Mouse (Mus musculus): Measurements from ENCODE around the gene Asprv1.

DNA sequence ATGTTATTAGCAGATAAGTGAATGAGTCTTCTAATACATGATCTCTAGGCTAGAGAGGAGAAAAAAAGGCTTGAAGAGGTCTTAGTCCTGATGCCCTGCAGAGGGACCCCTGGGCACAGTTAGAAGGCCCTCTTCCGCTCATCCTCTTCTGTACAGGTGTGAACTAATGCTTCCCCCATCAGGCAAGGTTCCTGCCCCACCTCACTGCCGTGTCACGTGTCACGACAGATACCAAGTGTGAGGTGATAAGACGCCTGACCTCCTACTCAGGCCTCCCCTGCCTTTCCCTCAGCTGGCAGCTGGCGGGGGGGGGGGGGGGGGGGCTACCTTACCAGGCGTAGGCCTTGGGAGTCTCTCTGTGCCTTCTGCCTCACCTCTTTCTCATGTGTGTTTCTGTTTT lies 39.5 kb upstream of the Asprv1 start:
- no peak for TF ChIP-seq CTCF (IDR thresholded peaks at IDR 0.05; ENCODE audit: low read depth, low read length)
- no peak for TF ChIP-seq POLR2A (IDR thresholded peaks at IDR 0.05; ENCODE audit: insufficient read depth, low read length)
- no peak for TF ChIP-seq EP300 (IDR thresholded peaks at IDR 0.05; ENCODE audit: insufficient read depth, low read depth, low read length)
